Mouse (Mus musculus): Measurements from ENCODE around the gene Mrps35.
A peak's percentile ranks its signal among the peaks of the same experiment; 100 is the strongest.

Mrps35 gene

GRCm38 (mm10) chr6:147042291-147043290, at the start of gene Mrps35:
TSS of gene Mrps35 (plus strand) at chr6:147042764.
- DNase-seq (ENCODE audit: inconsistent age in 2 of 2, low spot score in 1 of 2), result peak; percentile 90 to 96

GRCm38 (mm10) chr6:146994236-146994635, 48.3 kb upstream of the Mrps35 start:
- DNase-seq (ENCODE audit: inconsistent age in 2 of 2, low spot score in 1 of 2), result peak; percentile 43 to 87

- DNase-seq (ENCODE audit: inconsistent age in 2 of 2, low spot score in 1 of 2), result no peak
Measured at GRCm38 (mm10) chr6:146995391-146995790, 47.2 kb upstream of the Mrps35 start.

- no peak for DNase-seq (ENCODE audit: inconsistent age in 2 of 2, low spot score in 1 of 2)
Measured at GRCm38 (mm10) chr6:146995878-146996277, 46.7 kb upstream of the Mrps35 start.

- no peak for DNase-seq (ENCODE audit: inconsistent age in 2 of 2, low spot score in 1 of 2)
Measured at GRCm38 (mm10) chr6:146997006-146997405, 45.6 kb upstream of the Mrps35 start.

- DNase-seq (ENCODE audit: inconsistent age in 2 of 2, low spot score in 1 of 2), result no peak
Measured at GRCm38 (mm10) chr6:146998710-146999109, 43.9 kb upstream of the Mrps35 start.

- DNase-seq (ENCODE audit: inconsistent age in 2 of 2, low spot score in 1 of 2), result no peak
Measured at GRCm38 (mm10) chr6:146999302-146999701, 43.3 kb upstream of the Mrps35 start.

- no peak for DNase-seq (ENCODE audit: inconsistent age in 2 of 2, low spot score in 1 of 2)
Measured at GRCm38 (mm10) chr6:146999755-147000154, 42.8 kb upstream of the Mrps35 start.

- peak; percentile 35 to 77 for DNase-seq (ENCODE audit: inconsistent age in 2 of 2, low spot score in 1 of 2)
Measured at GRCm38 (mm10) chr6:147008148-147008547, 34.4 kb upstream of the Mrps35 start.

- DNase-seq (ENCODE audit: inconsistent age in 2 of 2, low spot score in 1 of 2), result no peak
Measured at GRCm38 (mm10) chr6:147010358-147010757, 32.2 kb upstream of the Mrps35 start.

- DNase-seq (ENCODE audit: inconsistent age in 2 of 2, low spot score in 1 of 2), result no peak
Measured at GRCm38 (mm10) chr6:147010811-147011520, 31.6 kb upstream of the Mrps35 start.

GRCm38 (mm10) chr6:147011555-147011954, 31.0 kb upstream of the Mrps35 start:
- no peak for DNase-seq (ENCODE audit: inconsistent age in 2 of 2, low spot score in 1 of 2)

- DNase-seq (ENCODE audit: inconsistent age in 2 of 2, low spot score in 1 of 2), result no peak
Measured at GRCm38 (mm10) chr6:147011977-147012376, 30.6 kb upstream of the Mrps35 start.

- no peak for DNase-seq (ENCODE audit: inconsistent age in 2 of 2, low spot score in 1 of 2)
Measured at GRCm38 (mm10) chr6:147013546-147013945, 29.0 kb upstream of the Mrps35 start.

- peak; percentile 48 to 57 for DNase-seq (ENCODE audit: inconsistent age in 2 of 2, low spot score in 1 of 2)
Measured at GRCm38 (mm10) chr6:147017906-147018305, 24.7 kb upstream of the Mrps35 start.

GRCm38 (mm10) chr6:147018364-147018763, 24.2 kb upstream of the Mrps35 start:
- no peak for DNase-seq (ENCODE audit: inconsistent age in 2 of 2, low spot score in 1 of 2)

- DNase-seq (ENCODE audit: inconsistent age in 2 of 2, low spot score in 1 of 2), result no peak
Measured at GRCm38 (mm10) chr6:147021181-147021580, 21.4 kb upstream of the Mrps35 start.

GRCm38 (mm10) chr6:147022375-147023132, 20.0 kb upstream of the Mrps35 start:
- no peak for DNase-seq (ENCODE audit: inconsistent age in 2 of 2, low spot score in 1 of 2)

GRCm38 (mm10) chr6:147023133-147023395, 19.5 kb upstream of the Mrps35 start:
- DNase-seq (ENCODE audit: inconsistent age in 2 of 2, low spot score in 1 of 2), result no peak

GRCm38 (mm10) chr6:147023568-147023967, 19.0 kb upstream of the Mrps35 start:
- DNase-seq (ENCODE audit: inconsistent age in 2 of 2, low spot score in 1 of 2), result no peak

GRCm38 (mm10) chr6:147024761-147025160, 17.8 kb upstream of the Mrps35 start:
- no peak for DNase-seq (ENCODE audit: inconsistent age in 2 of 2, low spot score in 1 of 2)

Measured in adrenal gland, adult (tissue).